Mouse (Mus musculus): Measurements from ENCODE around the gene Rasal2. TPM values are rescaled to one million over a fixed set of nuclear protein-coding genes. Genes with fewer than 3 reads are reported as not detected.

The Rasal2 gene
- polyA plus RNA-seq, 1 experiment from 2014 or later, result 9.1 TPM

- Histone ChIP-seq H3K27me3 (ENCODE audit: control insufficient read depth, insufficient read depth, low read length) (no peaks in the 10 kb centered on the region), H3K9ac (replicated peaks; ENCODE audit: low read depth, low read length) (no peak overlapping the region), H3K36me3 (ENCODE audit: control insufficient read depth, insufficient read depth, low read length) (no peaks in the 10 kb centered on the region), H3K4me2 (replicated peaks; ENCODE audit: low read depth, low read length) (no peak overlapping the region), H3K4me1 (ENCODE audit: control insufficient read depth, insufficient read depth, low read length) (no peaks in the 10 kb centered on the region), H3K27ac (ENCODE audit: low read length) (no peak overlapping the region), H3K4me3 (ENCODE audit: low read depth, low read length) (no peak overlapping the region), H3K9me3 (ENCODE audit: control insufficient read depth, low read depth, low read length) (no peaks in the 10 kb centered on the region)
- ATAC-seq (ENCODE audit: insufficient number of reproducible peaks, insufficient read depth, low FRiP score, low read depth), result no peak
- WGBS, result 89% methylated on average over 3 of the region's 3 CpGs
Observed at GRCm38 (mm10) chr1:157144621-157145020, 267.8 kb downstream of the Rasal2 start.

GRCm38 (mm10) chr1:157143326-157143932 is 269.0 kb downstream of the Rasal2 start:
- WGBS, result 16% methylated on average over 7 of the region's 7 CpGs
- H3K27ac ChIP-seq (ENCODE audit: low read length), result no peak overlapping the region
- no peak overlapping the region for H3K4me2 ChIP-seq (replicated peaks; ENCODE audit: low read depth, low read length)
- peak; percentile 28; the same call in 1 of the 2 replicates for ATAC-seq (ENCODE audit: insufficient number of reproducible peaks, insufficient read depth, low FRiP score, low read depth)
- no peaks in the 10 kb centered on the region for H3K36me3 ChIP-seq (ENCODE audit: control insufficient read depth, insufficient read depth, low read length)
- H3K9ac ChIP-seq (replicated peaks; ENCODE audit: low read depth, low read length), result no peak overlapping the region
- H3K4me1 ChIP-seq (ENCODE audit: control insufficient read depth, insufficient read depth, low read length), result no peaks in the 10 kb centered on the region
- H3K9me3 ChIP-seq (ENCODE audit: control insufficient read depth, low read depth, low read length), result no peaks in the 10 kb centered on the region
- H3K27me3 ChIP-seq (ENCODE audit: control insufficient read depth, insufficient read depth, low read length), result no peaks in the 10 kb centered on the region
- H3K4me3 ChIP-seq (ENCODE audit: low read depth, low read length), result no peak overlapping the region

GRCm38 (mm10) chr1:157141014-157141413 is 271.4 kb downstream of the Rasal2 start:
- no peak overlapping the region for H3K9ac ChIP-seq (replicated peaks; ENCODE audit: low read depth, low read length)
- H3K27ac ChIP-seq (ENCODE audit: low read length), result no peak overlapping the region
- H3K4me3 ChIP-seq (ENCODE audit: low read depth, low read length), result no peak overlapping the region
- H3K36me3 ChIP-seq (ENCODE audit: control insufficient read depth, insufficient read depth, low read length), result no peaks in the 10 kb centered on the region
- ATAC-seq (ENCODE audit: insufficient number of reproducible peaks, insufficient read depth, low FRiP score, low read depth), result no peak
- no peaks in the 10 kb centered on the region for H3K9me3 ChIP-seq (ENCODE audit: control insufficient read depth, low read depth, low read length)
- no peaks in the 10 kb centered on the region for H3K27me3 ChIP-seq (ENCODE audit: control insufficient read depth, insufficient read depth, low read length)
- WGBS, result 81% methylated on average over 3 of the region's 3 CpGs
- H3K4me2 ChIP-seq (replicated peaks; ENCODE audit: low read depth, low read length), result no peak overlapping the region
- H3K4me1 ChIP-seq (ENCODE audit: control insufficient read depth, insufficient read depth, low read length), result no peaks in the 10 kb centered on the region

GRCm38 (mm10) chr1:157137854-157138241 is 274.5 kb downstream of the Rasal2 start:
- no peak overlapping the region for H3K9ac ChIP-seq (replicated peaks; ENCODE audit: low read depth, low read length)
- H3K4me1 ChIP-seq (ENCODE audit: control insufficient read depth, insufficient read depth, low read length), result no peaks in the 10 kb centered on the region
- no peak overlapping the region for H3K4me2 ChIP-seq (replicated peaks; ENCODE audit: low read depth, low read length)
- H3K27ac ChIP-seq (ENCODE audit: low read length), result no peak overlapping the region
- no peaks in the 10 kb centered on the region for H3K9me3 ChIP-seq (ENCODE audit: control insufficient read depth, low read depth, low read length)
- no peak overlapping the region for H3K4me3 ChIP-seq (ENCODE audit: low read depth, low read length)
- no peaks in the 10 kb centered on the region for H3K36me3 ChIP-seq (ENCODE audit: control insufficient read depth, insufficient read depth, low read length)
- no peak for ATAC-seq (ENCODE audit: insufficient number of reproducible peaks, insufficient read depth, low FRiP score, low read depth)
- WGBS, result 75% methylated on average over 1 of the region's 1 CpGs
- no peaks in the 10 kb centered on the region for H3K27me3 ChIP-seq (ENCODE audit: control insufficient read depth, insufficient read depth, low read length)

- WGBS, result 80% methylated on average over 9 of the region's 9 CpGs
- no peak for ATAC-seq (ENCODE audit: insufficient number of reproducible peaks, insufficient read depth, low FRiP score, low read depth)
Observed at GRCm38 (mm10) chr1:157137132-157137853, 275.1 kb downstream of the Rasal2 start.

GRCm38 (mm10) chr1:157128219-157128618 is 284.2 kb downstream of the Rasal2 start:
- H3K4me3 ChIP-seq (ENCODE audit: low read depth, low read length), result no peak overlapping the region
- H3K9me3 ChIP-seq (ENCODE audit: control insufficient read depth, low read depth, low read length), result no peaks in the 10 kb centered on the region
- H3K27ac ChIP-seq (ENCODE audit: low read length), result no peak overlapping the region
- H3K9ac ChIP-seq (replicated peaks; ENCODE audit: low read depth, low read length), result no peak overlapping the region
- no peak overlapping the region for H3K4me2 ChIP-seq (replicated peaks; ENCODE audit: low read depth, low read length)
- 83% methylated on average over 2 of the region's 2 CpGs for WGBS
- H3K4me1 ChIP-seq (ENCODE audit: control insufficient read depth, insufficient read depth, low read length), result no peaks in the 10 kb centered on the region
- H3K27me3 ChIP-seq (ENCODE audit: control insufficient read depth, insufficient read depth, low read length), result no peaks in the 10 kb centered on the region
- no peaks in the 10 kb centered on the region for H3K36me3 ChIP-seq (ENCODE audit: control insufficient read depth, insufficient read depth, low read length)
- no peak for ATAC-seq (ENCODE audit: insufficient number of reproducible peaks, insufficient read depth, low FRiP score, low read depth)

More at GRCm38 (mm10) chr1:157137132-157137853, 275.1 kb downstream of the Rasal2 start:
- H3K9ac ChIP-seq (replicated peaks; ENCODE audit: low read depth, low read length), result no peak overlapping the region
- no peak overlapping the region for H3K27ac ChIP-seq (ENCODE audit: low read length)
- H3K9me3 ChIP-seq (ENCODE audit: control insufficient read depth, low read depth, low read length), result no peaks in the 10 kb centered on the region
- no peaks in the 10 kb centered on the region for H3K27me3 ChIP-seq (ENCODE audit: control insufficient read depth, insufficient read depth, low read length)
- H3K36me3 ChIP-seq (ENCODE audit: control insufficient read depth, insufficient read depth, low read length), result no peaks in the 10 kb centered on the region
- H3K4me3 ChIP-seq (ENCODE audit: low read depth, low read length), result no peak overlapping the region
- H3K4me2 ChIP-seq (replicated peaks; ENCODE audit: low read depth, low read length), result no peak overlapping the region
- H3K4me1 ChIP-seq (ENCODE audit: control insufficient read depth, insufficient read depth, low read length), result no peaks in the 10 kb centered on the region

- Histone ChIP-seq H3K9me3 (ENCODE audit: control insufficient read depth, low read depth, low read length) (no peaks in the 10 kb centered on the region), H3K4me1 (ENCODE audit: control insufficient read depth, insufficient read depth, low read length) (no peaks in the 10 kb centered on the region), H3K36me3 (ENCODE audit: control insufficient read depth, insufficient read depth, low read length) (no peaks in the 10 kb centered on the region), H3K4me2 (replicated peaks; ENCODE audit: low read depth, low read length) (no peak overlapping the region), H3K9ac (replicated peaks; ENCODE audit: low read depth, low read length) (no peak overlapping the region), H3K4me3 (ENCODE audit: low read depth, low read length) (no peak overlapping the region), H3K27me3 (ENCODE audit: control insufficient read depth, insufficient read depth, low read length) (no peaks in the 10 kb centered on the region), H3K27ac (ENCODE audit: low read length) (no peak overlapping the region)
- ATAC-seq (ENCODE audit: insufficient number of reproducible peaks, insufficient read depth, low FRiP score, low read depth), result no peak
- WGBS, result 37% methylated on average over 3 of the region's 3 CpGs
Observed at GRCm38 (mm10) chr1:157123836-157124235, 288.6 kb downstream of the Rasal2 start.

- no peaks in the 10 kb centered on the region for H3K9me3 ChIP-seq (ENCODE audit: control insufficient read depth, low read depth, low read length)
- H3K27ac ChIP-seq (ENCODE audit: low read length), result no peak overlapping the region
- no peaks in the 10 kb centered on the region for H3K36me3 ChIP-seq (ENCODE audit: control insufficient read depth, insufficient read depth, low read length)
- no peaks in the 10 kb centered on the region for H3K27me3 ChIP-seq (ENCODE audit: control insufficient read depth, insufficient read depth, low read length)
- H3K9ac ChIP-seq (replicated peaks; ENCODE audit: low read depth, low read length), result no peak overlapping the region
- H3K4me2 ChIP-seq (replicated peaks; ENCODE audit: low read depth, low read length), result no peak overlapping the region
- H3K4me1 ChIP-seq (ENCODE audit: control insufficient read depth, insufficient read depth, low read length), result no peaks in the 10 kb centered on the region
- ATAC-seq (ENCODE audit: insufficient number of reproducible peaks, insufficient read depth, low FRiP score, low read depth), result no peak
- 74% methylated on average over 6 of the region's 6 CpGs for WGBS
- no peak overlapping the region for H3K4me3 ChIP-seq (ENCODE audit: low read depth, low read length)
Observed at GRCm38 (mm10) chr1:157119168-157119567, 293.2 kb downstream of the Rasal2 start.
